In the genomic region with DNA sequence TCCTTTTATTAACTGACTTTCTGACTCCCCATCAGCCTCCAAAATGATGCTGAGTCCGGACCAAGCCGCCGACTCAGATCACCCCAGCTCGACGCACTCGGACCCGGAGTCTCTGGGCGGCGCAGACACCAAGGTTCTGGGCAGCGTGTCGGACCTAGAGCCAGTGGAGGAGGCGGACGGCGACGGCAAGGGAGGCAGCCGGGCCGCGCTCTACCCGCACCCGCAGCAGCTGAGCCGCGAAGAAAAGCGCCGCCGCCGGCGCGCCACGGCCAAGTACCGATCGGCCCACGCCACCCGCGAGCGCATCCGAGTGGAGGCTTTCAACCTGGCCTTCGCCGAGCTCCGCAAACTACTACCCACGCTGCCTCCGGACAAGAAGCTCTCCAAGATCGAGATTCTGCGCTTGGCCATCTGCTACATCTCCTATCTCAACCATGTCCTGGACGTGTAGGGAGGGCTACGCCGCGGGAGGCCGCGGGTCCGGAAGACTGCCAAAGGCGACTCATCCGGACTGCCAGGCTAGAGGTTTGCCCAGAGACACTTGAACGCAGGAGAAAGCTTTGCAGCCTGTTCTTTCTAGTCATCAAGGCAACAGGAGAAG, we compare ENCODE assay signal across 7 mouse cellular contexts. TPM values are rescaled to one million over a fixed set of nuclear protein-coding genes. Genes with fewer than 3 reads are reported as not detected.
DNase-seq lines count a peak whose midpoint lies in the region; ATAC-seq lines count a peak whose summit lies in the region.

No protein-coding gene starts in this region.

- peak overlapping the region; percentile 54 for H3K4me2 ChIP-seq in limb, embryonic 11.5 days (ENCODE audit: low read depth, severe bottlenecking)

- H3K9me3 ChIP-seq in limb, embryonic 11.5 days (ENCODE audit: control insufficient read depth, low read length) = no peaks in the 10 kb centered on the region

- H3K27me3 ChIP-seq in limb, embryonic 11.5 days (ENCODE audit: control insufficient read depth, insufficient read depth, low read length) = peaks cover 35% of the 10 kb centered on the region

- no peak overlapping the region for H3K27ac ChIP-seq in limb, embryonic 11.5 days (replicated peaks; ENCODE audit: low read depth, low read length)

- peak; percentile 3 for DNase-seq in ovary, adult 18-20 months (ENCODE audit: low spot score)
- no peak for DNase-seq in ovary, postnatal 14 days (ENCODE audit: low spot score)
- DNase-seq in cerebellum, postnatal 10 days = peak; percentile 99
- peak; percentile 68 for DNase-seq in limb, embryonic 11.5 days (ENCODE audit: low spot score)
- DNase-seq in retina, postnatal 1 day = peak; percentile 65
- DNase-seq in spleen, adult 12 weeks (ENCODE audit: low spot score) = no peak

- no peak overlapping the region for H3K9ac ChIP-seq in limb, embryonic 11.5 days (ENCODE audit: low read length)

- WGBS in limb, embryonic 11.5 days = 2% methylated on average over 53 of the region's 53 CpGs

- H3K36me3 ChIP-seq in limb, embryonic 11.5 days (ENCODE audit: control insufficient read depth, insufficient read depth, low read length) = no peaks in the 10 kb centered on the region

- H3K4me3 ChIP-seq in limb, embryonic 11.5 days (ENCODE audit: low read depth, low read length) = peak overlapping the region; percentile 25

- peak; percentile 69 for ATAC-seq in frontal cortex, adult (ENCODE audit: low TSS enrichment)
- no peak for ATAC-seq in limb, embryonic 11.5 days (ENCODE audit: insufficient number of reproducible peaks, low FRiP score, low TSS enrichment, low read depth)

- H3K4me1 ChIP-seq in limb, embryonic 11.5 days (ENCODE audit: control insufficient read depth, insufficient read depth, low read length) = peaks cover 4% of the 10 kb centered on the region

RNA-seq across cellular contexts. Expression of gene Nhlh2, which starts 2.8 kb away (rescaled TPM):
- polyA plus RNA-seq in limb, embryonic 11.5 days (2014; fragmentation: Nextera tagmentation; extraction: Ambion mirVana) = 0.09 and 0.13 TPM in 2 replicates

Comparison
In these comparisons a context has a peak if more than half of its experiments do, and no peak if none do; other contexts are left out.
1. DNase-seq: peak in ovary, adult 18-20 months (single experiment), cerebellum, postnatal 10 days (2 of 2), limb, embryonic 11.5 days (single experiment) and retina, postnatal 1 day (single experiment); none in ovary, postnatal 14 days (single experiment) and spleen, adult 12 weeks (single experiment).